Mouse (Mus musculus) forebrain, embryonic 13.5 days (tissue): Measurements from ENCODE around the gene Camsap2. TPM values are rescaled to one million over a fixed set of nuclear protein-coding genes. Genes with fewer than 3 reads are reported as not detected.

Source experiments
- ATAC-seq: fragments of 200-750 bp; cut with Nextera tagmentation; 2 replicates; pipeline ENCODE4 v1.8.0; 2017
- H3K27ac ChIP-seq: fragments of 300-500 bp; sonication (generic); 2 replicates; pipeline ENCODE4 v1.5.1; 2015; ENCODE audit warnings: inconsistent platforms, mild to moderate bottlenecking, moderate library complexity
- H3K27me3 ChIP-seq: fragments of 300-500 bp; sonication (generic); 2 replicates; pipeline ENCODE4 v1.6.1; 2015; ENCODE audit warnings: mild to moderate bottlenecking, inconsistent platforms
- H3K36me3 ChIP-seq: fragments of 300-500 bp; sonication (generic); 2 replicates; pipeline ENCODE4 v1.6.1; 2015; ENCODE audit warnings: mild to moderate bottlenecking, inconsistent platforms; ENCODE audit not compliant: poor library complexity, severe bottlenecking
- H3K4me1 ChIP-seq: fragments of 300-500 bp; sonication (generic); 2 replicates; pipeline ENCODE4 v1.6.1; 2015; ENCODE audit warnings: inconsistent platforms
- H3K4me2 ChIP-seq: fragments of 300-500 bp; sonication (generic); 2 replicates; pipeline ENCODE4 v1.6.1; 2015; ENCODE audit warnings: inconsistent platforms, mild to moderate bottlenecking, moderate library complexity
- H3K4me3 ChIP-seq: fragments of 300-500 bp; sonication (generic); 2 replicates; pipeline ENCODE4 v1.5.1; 2015; ENCODE audit warnings: mild to moderate bottlenecking, inconsistent platforms
- H3K9ac ChIP-seq: fragments of 300-500 bp; sonication (generic); 2 replicates; pipeline ENCODE4 v1.6.1; 2015; ENCODE audit warnings: mild to moderate bottlenecking, inconsistent platforms
- H3K9me3 ChIP-seq: fragments of 300-500 bp; sonication (generic); replicated peaks from 2 replicates; pipeline ENCODE4 v1.6.1; 2016; ENCODE audit warnings: inconsistent platforms
- WGBS: fragments of 180-500 bp; shearing (Covaris S2); methylation state at CpG from one replicate; pipeline ENCODE4 v1.1.7; 2015; 5-methylcytosine and 5-hydroxymethylcytosine counted together
- polyA plus RNA-seq: library from polyadenylated mRNA; unstranded; fragments of >200 nt; fragmentation: Nextera tagmentation; extraction: Ambion mirVana; gene quantifications from 2 replicates; pipeline ENCODE4 v1.2.1, GENCODE M21; 2015

The Camsap2 gene
- polyA plus RNA-seq, 1 experiment from 2014 or later, result 22.1 TPM

DNA sequence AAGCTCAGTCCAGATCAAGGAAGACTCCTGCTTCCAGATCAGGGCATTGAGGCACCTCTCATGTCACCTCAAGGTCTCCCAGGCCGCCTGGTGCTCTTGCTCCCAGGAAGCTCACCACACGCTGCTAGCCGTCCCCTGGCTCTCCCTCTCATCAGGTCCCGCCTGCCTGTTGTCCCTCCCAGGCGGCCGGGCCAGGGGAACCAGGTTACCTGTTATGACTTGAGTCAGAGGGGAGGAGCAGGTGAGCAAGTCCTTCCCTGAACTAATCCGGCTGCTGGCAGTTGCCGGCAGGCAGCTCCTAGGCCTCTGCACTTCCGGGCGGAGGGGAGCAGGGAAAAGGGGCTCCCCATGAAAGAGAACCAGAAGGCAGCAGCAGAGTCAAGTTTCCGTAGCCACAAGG is 115.7 kb downstream of the Camsap2 start:
- no peak for ATAC-seq
- peaks cover 24% of the 10 kb centered on the region for H3K36me3 ChIP-seq
- no peaks in the 10 kb centered on the region for H3K27me3 ChIP-seq
- no peak overlapping the region for H3K27ac ChIP-seq
- H3K4me3 ChIP-seq, result no peak overlapping the region
- peak overlapping the region; percentile 26; the same call in 1 of the 2 replicates for H3K9ac ChIP-seq
- H3K4me1 ChIP-seq, result peaks cover 68% of the 10 kb centered on the region
- H3K9me3 ChIP-seq, result no peaks in the 10 kb centered on the region
- H3K4me2 ChIP-seq, result peak overlapping the region; percentile 74
- WGBS, result 18% methylated on average over 11 of the region's 11 CpGs

GRCm38 (mm10) chr1:136229040-136229373 is 116.9 kb downstream of the Camsap2 start:
- Histone ChIP-seq H3K9me3 (no peaks in the 10 kb centered on the region), H3K27ac (no peak overlapping the region), H3K4me3 (no peak overlapping the region), H3K27me3 (no peaks in the 10 kb centered on the region), H3K9ac (0 out of 2 replicates have a peak overlapping the region, but pooled peaks have one; percentile 28), H3K4me2 (peak overlapping the region; percentile 74; the same call in 1 of the 2 replicates), H3K36me3 (peaks cover 36% of the 10 kb centered on the region), H3K4me1 (peaks cover 62% of the 10 kb centered on the region)
- no peak for ATAC-seq
- WGBS, result 10% methylated on average over 6 of the region's 6 CpGs

DNA sequence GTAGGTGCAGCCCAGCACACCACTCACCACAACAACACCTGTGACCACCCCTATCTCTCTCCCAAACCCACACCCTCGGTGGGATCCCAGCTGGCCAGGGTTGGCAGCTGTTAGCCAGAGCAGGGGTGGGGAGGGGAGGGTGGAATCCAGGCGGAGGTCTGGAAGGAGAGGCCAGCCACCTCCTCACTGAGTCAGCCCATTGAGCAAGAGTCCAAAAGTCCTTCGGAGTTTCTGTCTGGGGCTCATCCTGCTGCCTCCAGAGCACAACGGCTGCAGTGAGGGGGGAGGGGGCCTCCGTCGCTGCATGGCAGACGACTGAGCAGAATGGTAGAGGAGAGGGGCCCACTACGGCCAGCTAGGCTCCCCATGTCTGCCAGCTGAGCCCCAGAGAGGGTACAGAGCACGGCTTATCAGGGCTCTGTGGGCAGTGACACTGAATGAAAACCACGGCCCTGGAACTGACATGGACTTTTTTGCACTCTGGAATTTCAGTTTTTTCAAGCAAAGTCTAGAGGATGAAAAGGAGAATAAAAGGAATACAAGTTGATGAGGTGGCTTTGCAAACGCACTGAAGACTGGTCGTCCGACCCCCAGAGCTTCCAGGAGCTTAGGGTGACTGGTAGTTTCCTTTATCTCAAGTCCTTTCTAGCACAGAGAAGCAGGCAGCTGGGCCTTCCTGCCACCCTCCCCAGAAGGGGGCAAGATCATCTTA is 117.4 kb downstream of the Camsap2 start:
- Histone ChIP-seq H3K27ac (no peak overlapping the region), H3K27me3 (no peaks in the 10 kb centered on the region), H3K4me2 (peak overlapping the region; percentile 74; the same call in 1 of the 2 replicates), H3K4me1 (peaks cover 61% of the 10 kb centered on the region), H3K36me3 (peaks cover 40% of the 10 kb centered on the region), H3K9ac (peak overlapping the region; percentile 28; the same call in 1 of the 2 replicates), H3K9me3 (no peaks in the 10 kb centered on the region), H3K4me3 (no peak overlapping the region)
- WGBS, result 10% methylated on average over 13 of the region's 13 CpGs
- ATAC-seq, result no peak

- no peak overlapping the region for H3K4me3 ChIP-seq
- peaks cover 55% of the 10 kb centered on the region for H3K4me1 ChIP-seq
- H3K9ac ChIP-seq, result no peak overlapping the region
- ATAC-seq, result no peak
- H3K36me3 ChIP-seq, result peaks cover 44% of the 10 kb centered on the region
- no peak overlapping the region for H3K27ac ChIP-seq
- H3K4me2 ChIP-seq, result no peak overlapping the region; the same call in 1 of the 2 replicates
- WGBS, result 66% methylated on average over 4 of the region's 4 CpGs
- no peaks in the 10 kb centered on the region for H3K27me3 ChIP-seq
- H3K9me3 ChIP-seq, result no peaks in the 10 kb centered on the region
Observed at GRCm38 (mm10) chr1:136227870-136228269, 118.0 kb downstream of the Camsap2 start.

DNA sequence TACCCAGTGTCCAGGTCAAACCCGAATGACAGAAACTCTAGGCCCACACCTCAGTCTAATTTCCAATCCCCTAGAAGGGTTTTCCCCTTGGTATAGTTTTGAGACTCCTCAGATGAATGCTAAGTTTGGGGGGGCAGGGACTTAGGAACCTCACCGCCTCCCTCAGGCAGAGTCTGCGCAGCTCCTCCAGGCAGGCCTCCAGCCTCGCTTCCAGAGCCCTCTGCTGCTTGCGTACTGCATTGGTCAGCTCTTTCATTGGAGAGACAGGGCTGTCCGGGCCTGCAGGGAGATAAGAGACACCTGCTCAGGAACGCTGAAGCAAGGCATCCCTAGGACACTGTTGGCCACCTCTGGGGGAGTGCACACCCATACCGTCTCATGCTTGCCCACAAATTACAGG is 119.3 kb downstream of the Camsap2 start:
- WGBS, result 94% methylated on average over 8 of the region's 8 CpGs

DNA sequence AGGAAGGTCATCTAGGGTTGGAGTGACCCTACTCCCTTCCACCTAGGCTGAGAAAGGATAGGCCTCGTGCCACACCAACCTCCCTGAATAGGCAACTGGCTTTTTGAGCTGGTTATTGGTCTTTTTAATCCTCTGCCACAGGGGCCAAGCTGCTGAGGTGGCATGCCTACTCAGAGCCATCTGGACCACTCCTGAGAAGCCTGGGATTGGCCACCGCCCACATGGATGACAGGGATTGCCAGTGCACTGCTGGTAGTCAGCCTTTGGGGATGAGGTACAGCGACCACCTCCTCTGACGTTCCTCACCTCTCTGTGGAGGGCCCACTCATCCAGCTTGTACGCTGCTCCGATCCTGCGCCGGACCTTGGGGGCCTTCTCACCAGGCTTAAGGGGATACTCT is 120.1 kb downstream of the Camsap2 start:
- H3K36me3 ChIP-seq, result peaks cover 56% of the 10 kb centered on the region
- no peak overlapping the region for H3K27ac ChIP-seq
- no peaks in the 10 kb centered on the region for H3K9me3 ChIP-seq
- no peak overlapping the region for H3K9ac ChIP-seq
- H3K27me3 ChIP-seq, result no peaks in the 10 kb centered on the region
- ATAC-seq, result no peak
- H3K4me3 ChIP-seq, result no peak overlapping the region
- H3K4me1 ChIP-seq, result peaks cover 35% of the 10 kb centered on the region
- 91% methylated on average over 8 of the region's 8 CpGs for WGBS
- H3K4me2 ChIP-seq, result no peak overlapping the region

More for the DNA sequence above, 119.3 kb downstream of the Camsap2 start:
- H3K4me2 ChIP-seq, result no peak overlapping the region
- no peak overlapping the region for H3K27ac ChIP-seq
- no peaks in the 10 kb centered on the region for H3K9me3 ChIP-seq
- ATAC-seq, result no peak
- H3K36me3 ChIP-seq, result peaks cover 54% of the 10 kb centered on the region
- peaks cover 42% of the 10 kb centered on the region for H3K4me1 ChIP-seq
- H3K27me3 ChIP-seq, result no peaks in the 10 kb centered on the region
- H3K9ac ChIP-seq, result no peak overlapping the region
- H3K4me3 ChIP-seq, result no peak overlapping the region

DNA sequence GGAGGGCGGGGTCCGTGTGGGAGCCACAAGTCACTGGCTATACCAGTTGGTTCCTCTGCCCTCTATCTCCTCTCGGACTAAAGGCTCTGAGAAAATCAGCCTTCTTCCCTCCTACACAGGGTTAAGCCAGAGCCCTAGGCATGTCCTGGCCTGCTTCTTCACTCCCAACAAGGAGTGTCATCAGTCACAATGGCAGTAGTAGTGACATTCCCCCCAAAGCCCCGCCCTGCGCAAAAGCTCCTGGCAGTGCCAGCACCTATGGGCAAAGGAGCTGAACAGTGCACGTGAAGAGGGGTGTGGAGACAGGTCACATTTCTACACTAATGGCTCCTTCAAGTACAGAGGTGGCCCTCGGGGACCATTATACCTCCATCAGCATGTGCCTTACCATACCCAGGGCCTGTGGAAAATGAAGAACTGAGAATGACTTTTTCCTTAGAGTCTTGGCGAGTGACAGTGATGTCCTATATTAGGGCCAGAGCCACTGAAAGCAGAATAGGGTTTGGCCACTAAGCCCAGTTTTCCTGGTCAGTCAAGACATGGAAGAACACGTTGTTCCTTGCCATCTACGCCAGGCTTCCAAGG is 122.1 kb downstream of the Camsap2 start:
- 94% methylated on average over 10 of the region's 10 CpGs for WGBS
- no peak overlapping the region for H3K4me2 ChIP-seq
- H3K27ac ChIP-seq, result no peak overlapping the region
- no peaks in the 10 kb centered on the region for H3K27me3 ChIP-seq
- H3K36me3 ChIP-seq, result peaks cover 76% of the 10 kb centered on the region
- ATAC-seq, result no peak
- H3K9me3 ChIP-seq, result no peaks in the 10 kb centered on the region
- H3K4me1 ChIP-seq, result peaks cover 15% of the 10 kb centered on the region
- no peak overlapping the region for H3K9ac ChIP-seq
- H3K4me3 ChIP-seq, result no peak overlapping the region

GRCm38 (mm10) chr1:136222386-136222785 is 123.5 kb downstream of the Camsap2 start:
- 92% methylated on average over 10 of the region's 10 CpGs for WGBS
- H3K4me3 ChIP-seq, result no peak overlapping the region
- H3K4me2 ChIP-seq, result no peak overlapping the region
- no peaks in the 10 kb centered on the region for H3K9me3 ChIP-seq
- peaks cover 89% of the 10 kb centered on the region for H3K36me3 ChIP-seq
- no peaks in the 10 kb centered on the region for H3K27me3 ChIP-seq
- no peak overlapping the region for H3K27ac ChIP-seq
- no peak for ATAC-seq
- no peak overlapping the region for H3K9ac ChIP-seq
- no peaks in the 10 kb centered on the region for H3K4me1 ChIP-seq

GRCm38 (mm10) chr1:136220037-136220871 is 125.7 kb downstream of the Camsap2 start:
- 85% methylated on average over 10 of the region's 10 CpGs for WGBS
- no peak for ATAC-seq
- Histone ChIP-seq H3K27ac (no peak overlapping the region), H3K36me3 (peaks cover 89% of the 10 kb centered on the region), H3K27me3 (no peaks in the 10 kb centered on the region), H3K9me3 (no peaks in the 10 kb centered on the region), H3K9ac (no peak overlapping the region), H3K4me3 (no peak overlapping the region), H3K4me2 (no peak overlapping the region), H3K4me1 (no peaks in the 10 kb centered on the region)

Other genes with a start within 250 kb of the Camsap2 start
- 43.4 and 45.5 TPM in 2 replicates for gene Kif21b, start 214.7 kb downstream of the Camsap2 start, polyA plus RNA-seq
- 0.20 TPM in 1 of 2 replicates, not detected in the other for gene Mroh3, start 133.3 kb downstream of the Camsap2 start, polyA plus RNA-seq
- 8.3 and 10.0 TPM in 2 replicates for gene Inava, start 111.8 kb downstream of the Camsap2 start, polyA plus RNA-seq
- gene Gpr25, start 85.2 kb downstream of the Camsap2 start, polyA plus RNA-seq, result not detected in 2 replicates
- 18.2 and 20.7 TPM in 2 replicates for gene Ddx59, start 69.2 kb upstream of the Camsap2 start, polyA plus RNA-seq
- gene Kif14, start 120.2 kb upstream of the Camsap2 start, polyA plus RNA-seq, result 5.6 and 6.0 TPM in 2 replicates